Mouse (Mus musculus) liver, embryonic 14.5 days (tissue): ENCODE measurements at regions not wholly inside any gene's neighbourhood (a gene's known extent, or its start where the extent isn't known, plus 50 kb on each side); places are given as distances from the start of the nearest gene placed in this dataset.

ENCODE experiments used
- CTCF ChIP-seq: IDR thresholded peaks from 2 replicates; pipeline ENCODE4 v1.5.1; 2016; ENCODE audit warnings: antibody characterized with exemption, low read depth, control low read depth
- EP300 ChIP-seq: IDR thresholded peaks from 2 replicates; pipeline ENCODE4 v1.6.1; 2016; ENCODE audit warnings: antibody characterized with exemption, low read depth

- TF ChIP-seq CTCF: no peak
- TF ChIP-seq EP300: no peak
Measured at GRCm38 (mm10) chr14:25176206-25176605, 282.8 kb upstream of the Zmiz1 start.
